Mouse (Mus musculus): ENCODE data around the gene Rnf113a2. TPM values are rescaled to one million over a fixed set of nuclear protein-coding genes. Genes with fewer than 3 reads are reported as not detected.

The Rnf113a2 gene
- total RNA-seq (2012; rRNA removed), result 14.6 and 17.9 TPM in 2 replicates
- total RNA-seq (2014; rRNA removed), result 16.3 and 19.7 TPM in 2 replicates
- 13.6 and 19.5 TPM in 2 replicates for polyA plus RNA-seq (2012; ENCODE audit: insufficient read length, low read depth)

DNA sequence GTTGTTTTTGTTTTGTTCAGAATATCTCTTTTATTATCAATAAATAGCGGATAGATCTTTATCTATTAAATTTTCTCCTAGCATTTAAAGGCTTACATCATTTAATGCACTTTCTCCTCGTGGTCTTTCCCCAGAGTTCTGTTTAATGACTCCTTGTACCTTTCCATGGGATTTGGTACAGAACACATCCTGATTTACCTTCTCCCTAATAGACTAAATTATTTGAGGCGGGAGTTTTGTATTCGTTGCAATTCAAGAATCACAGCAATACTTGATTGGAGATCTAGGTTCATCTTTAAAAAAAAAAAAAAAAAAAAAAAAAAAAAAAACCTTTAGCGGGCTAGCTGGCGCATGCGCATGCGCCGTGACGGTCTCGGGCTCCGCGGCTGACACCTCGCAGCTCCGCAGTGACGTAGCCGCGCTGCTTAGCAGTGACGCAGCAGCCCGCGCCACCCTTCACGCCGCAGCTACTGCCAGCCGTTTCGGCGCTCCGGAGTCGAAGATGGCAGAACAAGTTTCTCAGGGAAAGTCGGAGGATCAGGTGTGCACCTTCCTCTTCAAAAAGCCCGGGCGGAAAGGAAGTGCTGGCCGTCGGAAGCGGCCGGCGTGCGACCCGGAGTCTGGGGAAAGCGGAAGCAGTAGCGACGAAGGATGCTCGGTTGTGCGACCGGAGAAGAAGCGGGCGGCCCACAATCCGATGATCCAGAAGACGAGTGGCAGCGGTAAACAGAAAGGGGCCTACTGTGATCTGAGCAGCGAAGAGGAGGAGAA lies at the start of gene Rnf113a2:
Rnf113a2 (plus strand) TSS at position 363 of the 771 bp plus-strand sequence.
- dilution Hi-C loops (cut with MboI; ENCODE audit: extremely low pct_ligation_motif_present, extremely low pct_unique_long_range_greater_than_20kb, low sequenced_read_pairs) (no loop called here), in situ Hi-C loops (cut with MboI; ENCODE audit: low pct_ligation_motif_present, low pct_unique_long_range_greater_than_20kb, low sequenced_read_pairs) (no loop called here)
- Histone ChIP-seq H3K27ac (ENCODE audit: insufficient read depth, low read depth) (no peak within 1 kb of the TSS), H3K4me1 (ENCODE audit: control insufficient read depth in 1 of 2, insufficient read depth in 2 of 2) (peaks cover 0 to 21% of the 10 kb centered on the region in 2 experiments; a peak in 2 of 4 replicates), H3K9me3 (replicated peaks; ENCODE audit: low read length) (no peaks in the 10 kb centered on the region), H3K9ac (ENCODE audit: insufficient read depth, low read depth) (peak within 1 kb of the TSS; percentile 82), H3K4me3 (replicated peaks in 1 of 3; ENCODE audit: low read depth in 2 of 3, low read length in 2 of 3, poor library complexity in 1 of 3) (peak within 1 kb of the TSS; percentile 44 to 78 (median 55)), H3K27me3 (replicated peaks) (no peaks in the 10 kb centered on the region), H3K79me2 (replicated peaks; ENCODE audit: control insufficient read depth, extremely low read depth, insufficient read depth, poor library complexity, severe bottlenecking) (no peaks in the 10 kb centered on the region), H3K4me2 (ENCODE audit: insufficient read depth, low read depth, poor library complexity, severe bottlenecking) (peak within 1 kb of the TSS; percentile 59), H3K36me3 (replicated peaks in 1 of 2; ENCODE audit: control insufficient read depth in 1 of 2, insufficient read depth in 1 of 2, low read length in 1 of 2) (peaks cover 0 to 2% of the 10 kb centered on the region in 2 experiments)
- 0 out of 2 replicates have a peak, but pooled peaks have one; percentile 67 for TF ChIP-seq KAT2A (IDR thresholded peaks at IDR 0.05; ENCODE audit: insufficient replicate concordance, low read length)
- TF ChIP-seq HCFC1 (IDR thresholded peaks at IDR 0.05; ENCODE audit: low read depth, low read length), result peak; percentile 73
- TF ChIP-seq MAX (IDR thresholded peaks at IDR 0.05; ENCODE audit: low read length), result peak; percentile 76; the same call in 1 of the 2 replicates
- TF ChIP-seq JUND (conservative IDR thresholded peaks at IDR 0.05; ENCODE audit: low read depth, low read length), result no peak
- peak; percentile 79 for TF ChIP-seq ELF1 (IDR thresholded peaks at IDR 0.05; ENCODE audit: low read depth, low read length)
- no peak for TF ChIP-seq CHD1 (IDR thresholded peaks at IDR 0.05; ENCODE audit: low read depth, low read length)
- 0 out of 2 replicates have a peak, but pooled peaks have one; percentile 19 for TF ChIP-seq MYC (IDR thresholded peaks at IDR 0.05; ENCODE audit: low read depth, low read length)
- peak; percentile 46; the same call in 1 of the 2 replicates for TF ChIP-seq IRF4 (IDR thresholded peaks at IDR 0.05; ENCODE audit: low read depth, low read length)
- peak; percentile 82 for TF ChIP-seq NELFE (IDR thresholded peaks at IDR 0.05; ENCODE audit: low read depth, low read length)
- TF ChIP-seq POLR2AphosphoS2 (IDR thresholded peaks at IDR 0.05; ENCODE audit: low read depth, low read length), result no peak
- peak; percentile 91 for TF ChIP-seq NRF1 (IDR thresholded peaks at IDR 0.05; ENCODE audit: low read depth, low read length)
- peak; percentile 71 for TF ChIP-seq TCF12 (IDR thresholded peaks at IDR 0.05; ENCODE audit: low read depth, low read length)
- TF ChIP-seq ETS1 (conservative IDR thresholded peaks at IDR 0.05; ENCODE audit: low read depth, low read length), result peak; percentile 55; the same call in 1 of the 2 replicates
- peak; percentile 63; the same call in 1 of the 2 replicates for TF ChIP-seq MXI1 (IDR thresholded peaks at IDR 0.05; ENCODE audit: low read depth, low read length)
- TF ChIP-seq TBP (conservative IDR thresholded peaks at IDR 0.05; ENCODE audit: low read depth, low read length), result peak; percentile 21; the same call in 1 of the 2 replicates
- peak; percentile 100 for TF ChIP-seq ZNF384 (IDR thresholded peaks at IDR 0.05; ENCODE audit: low read depth, low read length)
- 0 out of 2 replicates have a peak, but pooled peaks have one; percentile 13 for TF ChIP-seq GABPA (IDR thresholded peaks at IDR 0.05; ENCODE audit: insufficient replicate concordance, low read depth, low read length)
- no peak for TF ChIP-seq SIN3A (IDR thresholded peaks at IDR 0.05; ENCODE audit: low read length)
- 0 out of 2 replicates have a peak, but pooled peaks have one; percentile 37 for TF ChIP-seq BHLHE40 (IDR thresholded peaks at IDR 0.05; ENCODE audit: low read depth, low read length)
- no peak; the same call in 1 of the 2 replicates for TF ChIP-seq ZMIZ1 (IDR thresholded peaks at IDR 0.05; ENCODE audit: low read depth, low read length)
- TF ChIP-seq POLR2A (IDR thresholded peaks at IDR 0.05; ENCODE audit: low read depth, low read length), result peak; percentile 84
- no peak for TF ChIP-seq MAFK (IDR thresholded peaks at IDR 0.05; ENCODE audit: insufficient replicate concordance, low read length)
- peak; percentile 86 for DNase-seq (ENCODE audit: extremely low read depth)
